Mouse (Mus musculus) natural killer cell, adult 2 months (primary cell): ENCODE data around the gene Agbl2.

Experiments used
- DNase-seq, 2 experiments: peaks; one replicate each; pipeline ENCODE4 v3.0.0; 2022; ENCODE audit warnings: low spot score in 2 of 2

Gene Agbl2

GRCm38 (mm10) chr2:90871180-90871961 lies 88.8 kb downstream of the Agbl2 start:
- DNase-seq: no peak

GRCm38 (mm10) chr2:90874025-90874424 lies 91.5 kb downstream of the Agbl2 start:
- DNase-seq: no peak

- no peak for DNase-seq
Measured at GRCm38 (mm10) chr2:90875239-90875638, 92.7 kb downstream of the Agbl2 start.

- DNase-seq: no peak
Measured at GRCm38 (mm10) chr2:90877584-90878259, 95.2 kb downstream of the Agbl2 start.

- no peak for DNase-seq
Measured at GRCm38 (mm10) chr2:90879419-90879818, 96.9 kb downstream of the Agbl2 start.

- no peak for DNase-seq
Measured at GRCm38 (mm10) chr2:90880144-90880785, 97.7 kb downstream of the Agbl2 start.

- no peak for DNase-seq
Measured at GRCm38 (mm10) chr2:90881824-90882223, 99.3 kb downstream of the Agbl2 start.
